Mouse (Mus musculus) megakaryocyte-erythroid progenitor cell, adult 5 weeks (primary cell): ENCODE data around the gene Gm14408. TPM values are rescaled to one million over a fixed set of nuclear protein-coding genes. Genes with fewer than 3 reads are reported as not detected.

Experiments
- polyA plus RNA-seq: library from polyadenylated mRNA; stranded (reverse); fragments of >175 nt; gene quantifications from 2 replicates; pipeline ENCODE4 v1.2.3, GENCODE M21; 2012

The Gm14408 gene
- polyA plus RNA-seq: not detected in 2 replicates

DNA sequence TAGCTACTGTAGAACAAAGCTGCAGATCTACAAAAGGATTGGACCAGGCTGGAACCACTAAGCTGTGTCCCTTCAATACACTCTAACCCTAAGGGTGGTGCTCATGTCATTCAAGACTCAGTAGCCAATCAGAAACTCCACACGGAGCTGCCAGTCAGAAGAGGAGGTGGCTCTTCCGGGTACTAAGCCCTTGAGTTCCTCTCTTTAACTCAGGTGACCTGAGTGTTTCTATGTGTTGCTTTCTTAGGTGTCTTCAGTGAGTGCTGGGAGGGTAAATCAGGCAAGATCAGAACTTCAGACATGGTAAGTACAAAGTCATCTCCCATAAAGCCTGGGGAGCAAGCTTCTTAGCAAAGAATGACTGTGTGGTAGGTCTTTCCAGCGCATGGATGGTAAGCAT is at the start of gene Gm14408:
TSS of gene Gm14408 (plus strand) at position 301 of the 400 bp plus-strand sequence.

DNA sequence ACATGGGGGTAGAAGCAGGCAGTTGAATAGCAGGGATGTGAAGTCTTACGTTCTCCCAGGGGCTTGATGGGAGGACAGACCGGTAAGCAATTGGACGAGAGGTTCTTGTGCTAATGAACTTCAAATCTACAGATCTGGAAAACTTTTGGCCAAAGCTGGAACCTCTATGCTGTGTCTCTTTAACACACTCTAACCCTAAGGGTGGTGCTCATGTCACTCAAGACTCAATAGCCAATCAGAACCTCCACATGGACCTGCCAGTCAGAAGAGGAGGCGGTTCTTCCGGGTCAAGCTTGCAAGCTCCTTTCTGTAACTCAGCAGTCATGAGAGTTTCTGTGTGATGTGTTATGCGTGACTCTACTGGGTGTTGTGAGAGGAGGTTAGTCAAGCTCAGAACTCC is 32.6 kb upstream of the Gm14408 start, which contains the start of gene Gm14295:
TSS of gene Gm14295 (plus strand) at position 301 of the 400 bp plus-strand sequence.

Other genes with a start within 250 kb of the Gm14408 start
- 0.68 and 1.0 TPM in 2 replicates for gene Gm14308, start 194.8 kb upstream of the Gm14408 start, polyA plus RNA-seq
- 0.51 and 0.89 TPM in 2 replicates for gene Zfp973, start 160.6 kb upstream of the Gm14408 start, polyA plus RNA-seq
- gene Gm14305, start 122.8 kb upstream of the Gm14408 start, polyA plus RNA-seq: 0.78 and 1.0 TPM in 2 replicates
- 0.03 and 0.05 TPM in 2 replicates for gene Gm14295, start 32.5 kb upstream of the Gm14408 start, polyA plus RNA-seq
- 0.30 and 0.35 TPM in 2 replicates for gene Gm14296, start 96.7 kb downstream of the Gm14408 start, polyA plus RNA-seq
- 0.03 and 0.09 TPM in 2 replicates for gene Gm14419, start 169.8 kb downstream of the Gm14408 start, polyA plus RNA-seq
- gene Gm14401, start 243.2 kb downstream of the Gm14408 start, polyA plus RNA-seq: not detected in 2 replicates